Mouse (Mus musculus) kidney, postnatal 10 days (tissue): ENCODE data around the gene Lypd6b.

Experiments
- DNase-seq: peaks from one replicate; pipeline ENCODE4 v3.0.0; 2021; ENCODE audit warnings: mixed read lengths

Lypd6b gene

DNA sequence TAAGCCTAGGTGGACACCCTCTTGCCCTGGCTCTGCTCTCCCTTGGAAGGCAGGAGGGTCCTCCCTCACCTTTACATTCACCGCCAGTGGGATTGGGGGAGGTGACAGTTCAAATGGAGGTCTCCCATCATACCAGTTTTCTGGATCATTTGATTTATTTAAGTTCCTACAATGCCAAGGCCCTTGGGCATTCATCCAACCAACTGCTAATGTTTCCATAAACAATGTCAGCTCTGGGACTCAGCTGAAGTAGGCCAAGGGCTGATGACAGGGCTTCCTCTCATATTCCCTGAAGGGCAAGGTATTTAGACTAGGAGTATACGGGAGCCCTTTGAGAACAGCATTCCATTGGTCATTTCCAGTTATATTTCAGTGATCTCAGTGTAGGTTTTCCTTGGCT lies 170.0 kb downstream of the Lypd6b start:
- no peak for DNase-seq

DNA sequence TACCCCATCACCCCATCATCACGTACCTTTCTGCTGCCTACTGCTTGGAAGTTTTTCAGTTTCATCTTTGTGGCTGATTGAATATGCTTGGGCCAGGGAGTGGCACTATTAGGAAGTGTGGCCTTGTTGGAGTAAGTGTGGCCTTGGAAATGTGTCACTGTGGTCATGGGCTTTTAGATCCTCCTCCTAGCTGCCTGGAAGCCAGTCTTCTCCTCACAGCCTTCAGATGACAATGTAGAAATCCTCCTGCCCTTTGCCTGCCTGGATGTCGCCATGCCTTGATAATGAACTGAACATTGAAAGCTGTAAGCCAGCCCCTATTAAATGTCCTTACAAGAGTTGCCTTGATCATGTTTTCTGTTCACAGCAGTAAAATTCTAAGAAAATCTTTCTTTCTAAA lies 174.5 kb downstream of the Lypd6b start:
- DNase-seq: no peak

DNA sequence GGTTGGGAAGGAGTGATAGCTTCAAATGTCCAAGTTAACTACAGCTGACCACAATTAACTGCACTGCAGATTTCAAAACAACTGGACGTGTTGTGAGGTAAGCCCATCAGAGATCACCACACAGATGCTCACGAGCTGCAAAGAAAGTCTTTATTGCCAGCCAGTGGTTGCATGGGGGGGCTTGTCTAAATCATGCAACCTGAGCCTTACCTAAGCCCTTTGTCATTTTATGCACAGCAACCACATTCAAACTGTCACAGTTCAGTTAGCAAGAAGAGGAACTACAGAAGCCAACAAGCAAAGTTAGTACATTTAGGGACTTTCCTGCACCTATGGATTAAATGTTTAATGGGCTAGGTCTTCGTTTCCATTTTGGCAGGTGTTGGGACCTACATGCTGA lies 177.4 kb downstream of the Lypd6b start:
- no peak for DNase-seq

DNA sequence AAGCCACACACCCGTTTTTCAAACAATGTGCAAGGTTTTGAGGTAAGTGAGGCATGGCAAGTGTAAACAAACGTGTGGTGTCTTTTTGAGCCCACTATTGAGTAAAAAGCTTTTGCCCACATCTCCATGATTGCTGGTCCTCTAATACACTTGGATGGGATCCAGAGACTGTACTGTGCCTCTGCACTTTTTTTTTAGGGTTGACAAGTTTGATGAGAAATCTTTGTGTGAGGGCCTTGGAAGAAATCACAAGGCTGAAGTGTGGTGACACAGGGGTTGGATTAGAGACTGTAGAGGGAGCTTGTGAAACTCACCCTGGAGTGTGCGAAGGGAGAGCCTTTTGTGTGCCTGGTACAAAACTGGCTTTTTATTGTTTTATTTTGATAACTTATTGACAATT lies 180.3 kb downstream of the Lypd6b start:
- DNase-seq: no peak

DNA sequence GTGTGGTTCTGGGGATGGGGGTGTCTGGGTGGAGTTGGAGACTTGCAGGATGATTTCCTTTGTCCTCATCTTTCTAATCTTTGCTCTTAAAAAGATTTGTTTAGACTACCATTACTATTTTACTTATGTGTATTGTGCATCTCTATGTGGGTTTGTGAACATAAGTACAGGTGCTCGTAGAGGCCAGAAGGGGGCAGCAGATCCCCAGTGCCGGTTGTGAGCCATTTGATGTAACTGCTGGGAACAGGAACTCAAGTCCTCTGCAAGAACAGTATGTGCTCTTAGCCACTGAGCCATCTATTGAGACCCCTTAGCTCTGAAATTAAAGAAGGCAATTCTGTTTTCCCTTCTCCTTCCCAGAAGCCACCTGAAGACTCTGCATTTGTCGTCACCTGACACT lies 183.5 kb downstream of the Lypd6b start:
- DNase-seq: no peak

DNA sequence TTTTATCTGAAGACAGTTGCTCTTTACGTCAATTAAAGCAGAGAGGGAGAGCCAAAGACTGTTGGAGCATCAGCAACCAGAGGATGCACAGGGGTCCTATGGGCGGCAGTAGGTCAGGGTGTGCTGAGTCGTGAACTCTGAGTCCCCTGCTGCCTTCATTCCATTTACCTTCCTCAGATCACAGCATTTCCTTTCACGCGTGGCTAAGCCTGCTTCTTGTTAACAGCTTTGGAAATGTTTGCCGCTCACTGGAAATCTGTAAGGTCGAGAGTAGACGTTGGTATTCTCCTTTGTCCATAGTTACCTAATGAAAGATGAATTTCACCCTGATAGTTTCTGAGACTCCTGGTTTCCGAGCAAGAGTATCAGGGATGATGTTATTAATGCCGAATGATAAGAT lies 191.1 kb downstream of the Lypd6b start:
- DNase-seq: no peak

DNA sequence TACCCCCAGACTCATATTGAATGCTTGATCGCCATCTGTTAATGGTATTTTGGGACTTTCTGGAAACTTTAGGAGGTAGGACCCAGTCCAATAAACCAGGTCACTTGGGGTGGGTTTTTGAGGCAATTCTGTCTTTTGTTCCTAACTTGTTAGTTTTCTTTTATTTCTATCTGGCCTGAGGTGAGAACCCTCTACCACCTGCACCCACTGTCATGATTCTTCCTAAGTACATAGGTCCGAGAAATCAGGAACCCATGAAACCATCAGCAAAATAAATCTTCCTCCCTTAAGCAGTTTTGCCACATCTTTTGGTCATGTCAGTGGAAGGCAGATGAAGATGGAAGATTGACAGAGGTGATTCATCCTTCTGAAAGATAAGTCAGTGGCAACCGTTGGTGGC lies 192.5 kb downstream of the Lypd6b start:
- DNase-seq: no peak

DNA sequence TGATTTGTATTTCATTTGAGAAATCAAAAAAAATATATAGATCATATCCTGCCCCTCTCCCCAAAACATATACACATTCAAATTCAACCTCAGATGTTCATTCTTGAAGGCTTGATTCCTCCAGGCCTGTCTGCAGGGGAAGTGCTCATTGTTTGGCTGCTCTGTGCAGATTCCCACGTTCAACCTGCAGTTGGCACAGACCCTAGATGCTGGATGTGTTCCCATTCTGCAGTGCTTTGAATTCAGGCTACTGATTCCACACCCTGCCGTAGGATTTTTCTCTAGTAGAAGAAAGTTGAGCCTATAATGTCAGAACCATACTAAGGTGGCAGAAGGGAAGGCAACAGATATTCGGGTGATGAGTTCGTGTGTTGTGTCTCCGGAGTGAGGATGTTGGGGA lies 195.5 kb downstream of the Lypd6b start:
- no peak for DNase-seq

DNA sequence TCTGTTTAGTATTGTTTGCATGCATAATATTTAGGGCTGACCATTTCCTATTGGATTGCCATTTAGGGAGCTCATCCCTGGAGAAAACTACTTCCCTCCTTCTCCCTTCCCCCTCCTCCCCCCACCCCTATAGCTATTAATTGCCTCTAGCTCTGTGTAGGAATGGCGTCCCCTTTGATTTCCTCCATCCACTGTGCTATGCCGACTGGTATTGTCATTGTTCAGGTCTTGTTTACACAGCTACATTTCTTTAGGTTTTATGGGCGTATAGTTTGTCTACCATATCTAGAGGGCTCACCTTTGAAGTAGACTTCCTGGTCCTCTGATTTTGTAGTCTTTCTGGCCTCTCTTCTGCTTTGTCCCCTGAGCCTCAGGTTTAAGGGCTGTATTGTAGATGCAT lies 197.3 kb downstream of the Lypd6b start:
- no peak for DNase-seq

DNA sequence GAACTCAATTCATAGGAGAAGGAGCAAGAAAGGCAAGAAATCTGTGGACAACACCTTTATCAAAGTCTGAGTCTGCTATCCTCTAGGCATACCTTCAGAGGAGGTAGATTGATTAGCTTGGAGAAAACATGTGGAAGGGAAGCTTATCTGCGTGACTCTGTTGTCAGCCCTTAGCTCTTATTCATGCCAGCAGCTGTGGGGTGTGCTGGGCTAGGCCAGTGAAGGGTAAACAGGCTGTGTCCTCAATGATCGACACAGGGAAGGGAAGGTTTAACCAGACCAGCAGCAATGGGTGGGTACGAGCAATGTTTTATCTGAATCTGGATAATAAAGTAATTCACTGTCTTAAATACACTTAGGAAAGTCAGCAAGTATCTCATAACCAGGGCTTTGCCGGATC lies 208.4 kb downstream of the Lypd6b start:
- DNase-seq: no peak

DNA sequence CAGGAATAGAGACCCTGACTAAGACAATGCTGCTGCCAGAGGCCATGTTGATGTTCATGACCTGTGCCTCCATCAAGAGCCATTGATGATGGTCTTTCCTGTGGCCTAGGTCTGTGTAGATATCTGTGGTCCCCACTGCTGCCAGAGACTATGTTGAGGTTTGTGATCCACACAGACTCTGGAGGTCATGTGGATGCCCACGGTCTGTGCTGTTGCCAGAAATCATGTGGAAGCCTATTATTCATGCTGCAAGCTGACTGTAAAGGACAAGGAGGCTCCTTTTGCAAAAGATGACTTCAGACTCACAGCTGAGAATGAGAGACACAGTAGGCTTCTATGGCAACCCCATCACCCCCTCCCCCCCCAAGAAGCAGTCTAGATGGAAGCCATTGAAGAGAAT lies 209.7 kb downstream of the Lypd6b start:
- DNase-seq: no peak
